Comparison of ENCODE assay signal across 12 mouse cellular contexts in genomic region chr13:49191673-49192035, GRCm38 (mm10). TPM values are rescaled to one million over a fixed set of nuclear protein-coding genes. Genes with fewer than 3 reads are reported as not detected.
A peak's percentile ranks its signal among the peaks of the same experiment; 100 is the strongest.
DNase-seq lines count a peak whose midpoint lies in the region; ATAC-seq lines count a peak whose summit lies in the region.
"Had no signal": no experiment of that assay in that cellular context is flagged by ENCODE, and none has a peak within 500 bp of the region (broad histone marks: within the 10 kb centered on the region; RNA-seq: fewer than 3 reads in every experiment).

No protein-coding gene starts in this region.

- peaks cover 80% of the 10 kb centered on the region for H3K79me2 ChIP-seq in macrophage (ENCODE audit: inconsistent target)

- peaks cover 31% of the 10 kb centered on the region for H3K27me3 ChIP-seq in forebrain, embryonic 10.5 days (ENCODE audit: poor library complexity, severe bottlenecking)
- H3K27me3 ChIP-seq in forebrain, embryonic 12.5 days: peaks cover 26% of the 10 kb centered on the region
- H3K27me3 ChIP-seq in kidney, embryonic 14.5 days (ENCODE audit: control insufficient read depth, insufficient read depth, low read length): no peaks in the 10 kb centered on the region
- H3K27me3 ChIP-seq in embryonic facial prominence, embryonic 10.5 days (replicated peaks; ENCODE audit: low read depth, poor library complexity, severe bottlenecking): peaks cover 26% of the 10 kb centered on the region
- H3K27me3 ChIP-seq in hindbrain, embryonic 16.5 days (replicated peaks; ENCODE audit: control insufficient read depth, insufficient read depth, low read length): no peaks in the 10 kb centered on the region
- H3K27me3 ChIP-seq: hindbrain, embryonic 15.5 days; midbrain, embryonic 15.5 days had no signal

- peaks cover 59% of the 10 kb centered on the region for H3K4me1 ChIP-seq in forebrain, embryonic 10.5 days
- peaks cover 38% of the 10 kb centered on the region for H3K4me1 ChIP-seq in forebrain, embryonic 12.5 days
- H3K4me1 ChIP-seq in kidney, embryonic 14.5 days (ENCODE audit: control insufficient read depth, insufficient read depth, low read length): peaks cover 40% of the 10 kb centered on the region
- peaks cover 62% of the 10 kb centered on the region for H3K4me1 ChIP-seq in embryonic facial prominence, embryonic 10.5 days
- peaks cover 25% of the 10 kb centered on the region for H3K4me1 ChIP-seq in hindbrain, embryonic 16.5 days (ENCODE audit: control insufficient read depth, insufficient read depth, low read depth, low read length)

- ATAC-seq in forebrain, embryonic 12.5 days (ENCODE audit: low FRiP score): no peak
- no peak for ATAC-seq in kidney, embryonic 14.5 days (ENCODE audit: low FRiP score, low TSS enrichment)
- ATAC-seq in hindbrain, embryonic 16.5 days: no peak
- ATAC-seq: forebrain, embryonic 16.5 days; midbrain, embryonic 15.5 days had no signal

- no peak overlapping the region for H3K9ac ChIP-seq in forebrain, embryonic 12.5 days
- no peak overlapping the region for H3K9ac ChIP-seq in kidney, embryonic 14.5 days (ENCODE audit: low read depth, low read length)
- H3K9ac ChIP-seq in hindbrain, embryonic 16.5 days (ENCODE audit: low read depth, low read length): no peak overlapping the region
- H3K9ac ChIP-seq: hindbrain, embryonic 15.5 days; midbrain, embryonic 15.5 days had no signal

- H3K4me2 ChIP-seq in forebrain, embryonic 12.5 days: no peak overlapping the region
- no peak overlapping the region for H3K4me2 ChIP-seq in kidney, embryonic 14.5 days (replicated peaks; ENCODE audit: low read depth, low read length)
- H3K4me2 ChIP-seq in hindbrain, embryonic 16.5 days (ENCODE audit: low read length): no peak overlapping the region
- H3K4me2 ChIP-seq: hindbrain, embryonic 15.5 days; midbrain, embryonic 15.5 days had no signal

- H3K27ac ChIP-seq in forebrain, embryonic 10.5 days: peak overlapping the region; percentile 12
- no peak overlapping the region for H3K27ac ChIP-seq in forebrain, embryonic 12.5 days
- H3K27ac ChIP-seq in kidney, embryonic 14.5 days (ENCODE audit: low read depth, low read length): 0 out of 2 replicates have a peak overlapping the region, but pooled peaks have one; percentile 14
- peak overlapping the region; percentile 20 for H3K27ac ChIP-seq in embryonic facial prominence, embryonic 10.5 days (replicated peaks)
- H3K27ac ChIP-seq in macrophage: peak overlapping the region; percentile 99
- H3K27ac ChIP-seq in hindbrain, embryonic 16.5 days (ENCODE audit: low read depth, low read length): no peak overlapping the region
- H3K27ac ChIP-seq: hindbrain, embryonic 15.5 days; midbrain, embryonic 15.5 days had no signal

- DNase-seq in forebrain, embryonic 10.5 days (ENCODE audit: extremely low spot score, low spot score): no peak
- no peak for DNase-seq in kidney, postnatal 10 days
- DNase-seq in embryonic facial prominence, embryonic 10.5 days (ENCODE audit: low spot score): no peak
- no peak for DNase-seq in MN1 (ENCODE audit: low spot score)
- DNase-seq: lung, adult 2 months had no signal

- H3K9me3 ChIP-seq in forebrain, embryonic 10.5 days: no peaks in the 10 kb centered on the region
- no peaks in the 10 kb centered on the region for H3K9me3 ChIP-seq in forebrain, embryonic 12.5 days
- no peaks in the 10 kb centered on the region for H3K9me3 ChIP-seq in kidney, embryonic 14.5 days (ENCODE audit: control insufficient read depth, low read length)
- no peaks in the 10 kb centered on the region for H3K9me3 ChIP-seq in embryonic facial prominence, embryonic 10.5 days
- H3K9me3 ChIP-seq in hindbrain, embryonic 16.5 days (ENCODE audit: control insufficient read depth, low read length): no peaks in the 10 kb centered on the region
- H3K9me3 ChIP-seq: hindbrain, embryonic 15.5 days; midbrain, embryonic 15.5 days had no signal

- peaks cover 4% of the 10 kb centered on the region; the same call in 1 of the 2 replicates for H3K36me3 ChIP-seq in forebrain, embryonic 10.5 days (replicated peaks)
- H3K36me3 ChIP-seq in forebrain, embryonic 12.5 days (replicated peaks): no peaks in the 10 kb centered on the region
- peaks cover 10% of the 10 kb centered on the region; the same call in 1 of the 2 replicates for H3K36me3 ChIP-seq in kidney, embryonic 14.5 days (ENCODE audit: control insufficient read depth, insufficient read depth, low read length)
- peaks cover 10% of the 10 kb centered on the region for H3K36me3 ChIP-seq in embryonic facial prominence, embryonic 10.5 days (replicated peaks)
- peaks cover 23% of the 10 kb centered on the region for H3K36me3 ChIP-seq in macrophage (ENCODE audit: inconsistent target)
- peaks cover 4% of the 10 kb centered on the region for H3K36me3 ChIP-seq in hindbrain, embryonic 16.5 days (ENCODE audit: control insufficient read depth, insufficient read depth, low read length)
- H3K36me3 ChIP-seq: hindbrain, embryonic 15.5 days; midbrain, embryonic 15.5 days had no signal

- WGBS in forebrain, embryonic 10.5 days: 71% methylated on average over 5 of the region's 5 CpGs
- WGBS in forebrain, embryonic 12.5 days: 61% methylated on average over 5 of the region's 5 CpGs
- WGBS in kidney, embryonic 14.5 days: 35% methylated on average over 5 of the region's 5 CpGs
- WGBS in embryonic facial prominence, embryonic 10.5 days: 67% methylated on average over 5 of the region's 5 CpGs
- 7% methylated on average over 5 of the region's 5 CpGs for WGBS in macrophage (ENCODE audit: missing documents)
- 45% methylated on average over 5 of the region's 5 CpGs for WGBS in hindbrain, embryonic 16.5 days

- no peak overlapping the region for H3K4me3 ChIP-seq in forebrain, embryonic 10.5 days
- no peak overlapping the region for H3K4me3 ChIP-seq in forebrain, embryonic 12.5 days (replicated peaks)
- H3K4me3 ChIP-seq in kidney, embryonic 14.5 days (ENCODE audit: low read length): no peak overlapping the region
- H3K4me3 ChIP-seq in embryonic facial prominence, embryonic 10.5 days: no peak overlapping the region
- H3K4me3 ChIP-seq in macrophage (ENCODE audit: inconsistent target): no peak overlapping the region
- H3K4me3 ChIP-seq in hindbrain, embryonic 16.5 days (ENCODE audit: low read length): no peak overlapping the region
- H3K4me3 ChIP-seq: hindbrain, embryonic 15.5 days; midbrain, embryonic 15.5 days had no signal

RNA-seq across cellular contexts. Expression of gene Ninj1, which starts 4.4 kb away (rescaled TPM):
- 22.7 and 24.1 TPM in 2 replicates for polyA plus RNA-seq in forebrain, embryonic 10.5 days (2016; fragmentation: Nextera tagmentation; extraction: Ambion mirVana)
- 14.3 and 16.9 TPM in 2 replicates for polyA plus RNA-seq in forebrain, embryonic 12.5 days (2016; fragmentation: Nextera tagmentation; extraction: Ambion mirVana)
- 43.8 and 54.2 TPM in 2 replicates for polyA plus RNA-seq in kidney, embryonic 14.5 days (2014; fragmentation: Nextera tagmentation; extraction: Ambion mirVana)
- polyA plus RNA-seq in embryonic facial prominence, embryonic 10.5 days (2016; fragmentation: Nextera tagmentation; extraction: Ambion mirVana): 26.6 and 28.0 TPM in 2 replicates
- total RNA-seq in macrophage (2018; cell fraction: chromatin; rRNA removed): 100 to 1,000 TPM in 15 of 26 experiments, 10 to 100 TPM in 11; 30.0 to 203 (median 120) TPM
- total RNA-seq in macrophage (2018; cell fraction: cytosol; rRNA removed): 100 to 1,000 TPM; 384 to 615 (median 485) TPM
- total RNA-seq in macrophage (2018; cell fraction: nucleus; rRNA removed): 100 to 1,000 TPM in 25 of 26 experiments, 10 to 100 TPM in 1; 70.1 to 330 (median 238) TPM
- 275 to 508 TPM (median 332 TPM) in 3 replicates for polyA plus RNA-seq in macrophage (2018)
- polyA plus RNA-seq in hindbrain, embryonic 16.5 days (2015; fragmentation: Nextera tagmentation; extraction: Ambion mirVana): 35.5 and 40.2 TPM in 2 replicates

RNA-seq across cellular contexts. Expression of gene Card19, which starts 24.2 kb away (rescaled TPM):
- polyA plus RNA-seq in forebrain, embryonic 10.5 days (2016; fragmentation: Nextera tagmentation; extraction: Ambion mirVana): 21.0 and 22.1 TPM in 2 replicates
- polyA plus RNA-seq in forebrain, embryonic 12.5 days (2016; fragmentation: Nextera tagmentation; extraction: Ambion mirVana): 15.3 and 17.2 TPM in 2 replicates
- 33.3 and 39.9 TPM in 2 replicates for polyA plus RNA-seq in kidney, embryonic 14.5 days (2014; fragmentation: Nextera tagmentation; extraction: Ambion mirVana)
- 31.6 and 35.0 TPM in 2 replicates for polyA plus RNA-seq in embryonic facial prominence, embryonic 10.5 days (2016; fragmentation: Nextera tagmentation; extraction: Ambion mirVana)
- 100 to 1,000 TPM in 16 of 26 experiments, 10 to 100 TPM in 10; 39.0 to 263 (median 106) TPM for total RNA-seq in macrophage (2018; cell fraction: chromatin; rRNA removed)
- total RNA-seq in macrophage (2018; cell fraction: cytosol; rRNA removed): 100 to 1,000 TPM in 24 of 26 experiments, 10 to 100 TPM in 2; 89.0 to 237 (median 139) TPM
- 100 to 1,000 TPM in 13 of 26 experiments, 10 to 100 TPM in 13; 48.7 to 301 (median 97.5) TPM for total RNA-seq in macrophage (2018; cell fraction: nucleus; rRNA removed)
- polyA plus RNA-seq in macrophage (2018): 133 to 174 TPM (median 144 TPM) in 3 replicates
- 37.7 and 38.8 TPM in 2 replicates for polyA plus RNA-seq in hindbrain, embryonic 16.5 days (2015; fragmentation: Nextera tagmentation; extraction: Ambion mirVana)

RNA-seq across cellular contexts. Expression of gene Wnk2, which starts 43.8 kb away (rescaled TPM):
- polyA plus RNA-seq in forebrain, embryonic 10.5 days (2016; fragmentation: Nextera tagmentation; extraction: Ambion mirVana): 4.2 and 4.5 TPM in 2 replicates
- 11.4 and 13.7 TPM in 2 replicates for polyA plus RNA-seq in forebrain, embryonic 12.5 days (2016; fragmentation: Nextera tagmentation; extraction: Ambion mirVana)
- polyA plus RNA-seq in kidney, embryonic 14.5 days (2014; fragmentation: Nextera tagmentation; extraction: Ambion mirVana): 1.7 and 2.1 TPM in 2 replicates
- polyA plus RNA-seq in embryonic facial prominence, embryonic 10.5 days (2016; fragmentation: Nextera tagmentation; extraction: Ambion mirVana): 2.7 and 2.8 TPM in 2 replicates
- 1 to 10 TPM in 14 of 26 experiments, under 1 TPM in 5, not detected in 7; 0.12 to 6.5 (median 3.8) TPM for total RNA-seq in macrophage (2018; cell fraction: chromatin; rRNA removed)
- under 1 TPM in 16 of 26 experiments, not detected in 10; under 0.01 to 0.81 (median 0.47) TPM for total RNA-seq in macrophage (2018; cell fraction: cytosol; rRNA removed)
- 1 to 10 TPM in 11 of 26 experiments, under 1 TPM in 4, not detected in 11; 0.08 to 5.1 (median 1.9) TPM for total RNA-seq in macrophage (2018; cell fraction: nucleus; rRNA removed)
- polyA plus RNA-seq in macrophage (2018): not detected in 3 replicates
- polyA plus RNA-seq in hindbrain, embryonic 16.5 days (2015; fragmentation: Nextera tagmentation; extraction: Ambion mirVana): 15.6 and 17.9 TPM in 2 replicates

RNA-seq across cellular contexts. Expression of gene Susd3, which starts 56.9 kb away (rescaled TPM):
- 0.82 and 0.95 TPM in 2 replicates for polyA plus RNA-seq in forebrain, embryonic 10.5 days (2016; fragmentation: Nextera tagmentation; extraction: Ambion mirVana)
- polyA plus RNA-seq in forebrain, embryonic 12.5 days (2016; fragmentation: Nextera tagmentation; extraction: Ambion mirVana): 0.69 and 0.84 TPM in 2 replicates
- 8.5 and 12.6 TPM in 2 replicates for polyA plus RNA-seq in kidney, embryonic 14.5 days (2014; fragmentation: Nextera tagmentation; extraction: Ambion mirVana)
- 1.2 and 1.7 TPM in 2 replicates for polyA plus RNA-seq in embryonic facial prominence, embryonic 10.5 days (2016; fragmentation: Nextera tagmentation; extraction: Ambion mirVana)
- 10 to 100 TPM in 13 of 26 experiments, 1 to 10 TPM in 13; 1.5 to 48.4 (median 10.7) TPM for total RNA-seq in macrophage (2018; cell fraction: chromatin; rRNA removed)
- total RNA-seq in macrophage (2018; cell fraction: cytosol; rRNA removed): 10 to 100 TPM; 10.5 to 38.8 (median 20.5) TPM
- total RNA-seq in macrophage (2018; cell fraction: nucleus; rRNA removed): 10 to 100 TPM in 15 of 26 experiments, 1 to 10 TPM in 11; 3.7 to 42.9 (median 10.8) TPM
- 17.9 to 41.2 TPM (median 39.0 TPM) in 3 replicates for polyA plus RNA-seq in macrophage (2018)
- 0.56 and 0.85 TPM in 2 replicates for polyA plus RNA-seq in hindbrain, embryonic 16.5 days (2015; fragmentation: Nextera tagmentation; extraction: Ambion mirVana)

Comparison
In these comparisons a context has a peak if more than half of its experiments do, and no peak if none do; other contexts are left out.
1. H3K27ac ChIP-seq: peak in forebrain, embryonic 10.5 days (single experiment), kidney, embryonic 14.5 days (single experiment), embryonic facial prominence, embryonic 10.5 days (single experiment) and macrophage (single experiment); none in forebrain, embryonic 12.5 days (single experiment) and hindbrain, embryonic 16.5 days (single experiment).